13 mouse cellular contexts compared by ENCODE assay signal in the genomic region with DNA sequence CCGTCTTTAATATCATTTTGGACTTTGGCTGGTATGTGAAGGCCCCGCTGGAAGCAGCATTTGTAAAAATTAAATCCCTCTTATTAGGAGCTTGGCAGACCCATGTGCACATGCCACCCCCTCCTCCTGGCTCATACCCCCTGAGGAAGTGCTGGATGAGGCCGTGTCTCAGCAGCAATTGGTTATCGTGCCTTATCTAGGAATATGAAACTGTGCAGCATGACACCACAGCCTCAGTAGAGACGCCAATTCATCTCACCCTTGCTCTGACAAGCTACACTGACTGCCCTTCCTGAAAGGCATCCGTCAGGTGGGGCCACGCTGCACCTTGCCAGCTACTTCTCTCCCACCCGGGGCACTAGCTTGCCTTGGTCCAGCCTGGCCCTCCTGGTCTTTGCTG. TPM values are rescaled to one million over a fixed set of nuclear protein-coding genes. Genes with fewer than 3 reads are reported as not detected.
DNase-seq lines count a peak whose midpoint lies in the region; ATAC-seq lines count a peak whose summit lies in the region.
"Had no signal": no experiment of that assay in that cellular context is flagged by ENCODE, and none has a peak within 500 bp of the region (broad histone marks: within the 10 kb centered on the region; RNA-seq: fewer than 3 reads in every experiment).

No protein-coding gene starts in this region.

- peaks cover 2% of the 10 kb centered on the region; the same call in 1 of the 2 replicates for H3K36me3 ChIP-seq in neural tube, embryonic 12.5 days
- no peaks in the 10 kb centered on the region for H3K36me3 ChIP-seq in midbrain, embryonic 11.5 days (ENCODE audit: control insufficient read depth, insufficient read depth, low read length)

- 0 out of 2 replicates have a peak overlapping the region, but pooled peaks have one; percentile 2 for H3K4me2 ChIP-seq in neural tube, embryonic 12.5 days (replicated peaks)
- H3K4me2 ChIP-seq in midbrain, embryonic 11.5 days: peak overlapping the region; percentile 1; the same call in 1 of the 2 replicates
- H3K4me2 ChIP-seq: lung, embryonic 14.5 days had no signal

- ATAC-seq in neural tube, embryonic 12.5 days (ENCODE audit: low FRiP score, low read depth): no peak
- ATAC-seq in midbrain, embryonic 11.5 days (ENCODE audit: low FRiP score): no peak

- WGBS in neural tube, embryonic 12.5 days: 69% methylated on average over 8 of the region's 8 CpGs
- 50% methylated on average over 8 of the region's 8 CpGs for WGBS in midbrain, embryonic 11.5 days

- H3K27ac ChIP-seq in neural tube, embryonic 12.5 days: no peak overlapping the region
- H3K27ac ChIP-seq in midbrain, embryonic 11.5 days (ENCODE audit: low read depth, low read length): peak overlapping the region; percentile 51

- H3K4me1 ChIP-seq in neural tube, embryonic 12.5 days: peaks cover 43% of the 10 kb centered on the region
- H3K4me1 ChIP-seq in midbrain, embryonic 11.5 days (ENCODE audit: control insufficient read depth, insufficient read depth, low read length): peaks cover 57% of the 10 kb centered on the region

- H3K9ac ChIP-seq in neural tube, embryonic 12.5 days: 0 out of 2 replicates have a peak overlapping the region, but pooled peaks have one; percentile 17
- peak overlapping the region; percentile 21; the same call in 1 of the 2 replicates for H3K9ac ChIP-seq in midbrain, embryonic 11.5 days (ENCODE audit: low read length)
- H3K9ac ChIP-seq: lung, embryonic 14.5 days had no signal

- H3K27me3 ChIP-seq in neural tube, embryonic 12.5 days (replicated peaks): no peaks in the 10 kb centered on the region
- H3K27me3 ChIP-seq in midbrain, embryonic 11.5 days (ENCODE audit: control insufficient read depth, insufficient read depth, low read length): peaks cover 7% of the 10 kb centered on the region

- peak; percentile 33 for DNase-seq in cerebellum, adult 11-12 months
- DNase-seq in cerebellum, adult 9-10 months: no peak
- DNase-seq in neural tube, embryonic 10.5 days (ENCODE audit: extremely low spot score, low spot score): no peak
- DNase-seq in midbrain, embryonic 11.5 days (ENCODE audit: low spot score, missing footprints): no peak
- DNase-seq in adrenal gland, adult 8-10 months: no peak
- no peak for DNase-seq in adipocyte (ENCODE audit: low spot score)
- DNase-seq in layer of hippocampus, postnatal 25 days (ENCODE audit: extremely low spot score in 1 of 2, low spot score in 1 of 2): no peak
- DNase-seq: embryo, embryonic 11 days; gastrocnemius, postnatal 14 days; heart, postnatal 14 days; kidney, adult 9 months; lung, embryonic 14.5 days had no signal

- no peaks in the 10 kb centered on the region for H3K9me3 ChIP-seq in neural tube, embryonic 12.5 days
- no peaks in the 10 kb centered on the region for H3K9me3 ChIP-seq in midbrain, embryonic 11.5 days (ENCODE audit: control insufficient read depth, low read length)

- H3K4me3 ChIP-seq in neural tube, embryonic 12.5 days: no peak overlapping the region
- H3K4me3 ChIP-seq in midbrain, embryonic 11.5 days (ENCODE audit: low read depth, low read length): no peak overlapping the region

RNA-seq across cellular contexts. Expression of gene Dmap1, which starts 35.6 kb away (rescaled TPM):
- polyA plus RNA-seq in neural tube, embryonic 12.5 days (2016; fragmentation: Nextera tagmentation; extraction: Ambion mirVana): 66.3 and 77.5 TPM in 2 replicates
- 80.7 and 81.2 TPM in 2 replicates for polyA plus RNA-seq in midbrain, embryonic 11.5 days (2014; fragmentation: Nextera tagmentation; extraction: Ambion mirVana)
- total RNA-seq in adrenal gland, adult 8-10 months (2022): 10 to 100 TPM; 22.3 to 35.4 (median 31.1) TPM
- 10 to 100 TPM; 35.8 to 39.6 TPM for total RNA-seq in layer of hippocampus, postnatal 25 days (2021)
